Mouse (Mus musculus): Measurements from ENCODE around the gene Gbe1. TPM values are rescaled to one million over a fixed set of nuclear protein-coding genes. Genes with fewer than 3 reads are reported as not detected.

Gbe1 gene
- 53.8 and 58.3 TPM in 2 replicates for total RNA-seq (2023)

GRCm38 (mm10) chr16:70313886-70314577 lies at the start of gene Gbe1:
TSS of gene Gbe1 (plus strand) at chr16:70313949.

Measured in neutrophil, adult 65 days (primary cell).